Mouse (Mus musculus) hindbrain, embryonic 10.5 days (tissue): ENCODE measurements at regions not wholly inside any gene's neighbourhood (a gene's known extent, or its start where the extent isn't known, plus 50 kb on each side); places are given as distances from the start of the nearest gene placed in this dataset.

Experiments
- DNase-seq: peaks from one replicate; pipeline ENCODE4 v3.0.0-alpha.2; 2017; ENCODE audit warnings: low spot score
- H3K27ac ChIP-seq: fragments of 300-500 bp; sonication (generic); 2 replicates; pipeline ENCODE4 v1.5.1; 2016; ENCODE audit warnings: mild to moderate bottlenecking, moderate library complexity
- H3K27me3 ChIP-seq: fragments of 300-500 bp; sonication (generic); 2 replicates; pipeline ENCODE4 v1.6.1; 2016; ENCODE audit warnings: mild to moderate bottlenecking; ENCODE audit not compliant: poor library complexity, insufficient read depth, severe bottlenecking
- H3K36me3 ChIP-seq: fragments of 300-500 bp; sonication (generic); 2 replicates; pipeline ENCODE4 v1.6.1; 2016; ENCODE audit warnings: mild to moderate bottlenecking, moderate library complexity
- H3K4me1 ChIP-seq: fragments of 300-500 bp; sonication (generic); replicated peaks from 2 replicates; pipeline ENCODE4 v1.6.1; 2016; ENCODE audit warnings: mild to moderate bottlenecking
- H3K4me3 ChIP-seq: fragments of 300-500 bp; sonication (generic); 2 replicates; pipeline ENCODE4 v1.5.1; 2016; ENCODE audit warnings: mild to moderate bottlenecking, moderate library complexity
- H3K9me3 ChIP-seq: fragments of 300-500 bp; sonication (generic); 2 replicates; pipeline ENCODE4 v1.6.1; 2016; ENCODE audit warnings: mild to moderate bottlenecking, moderate library complexity
- WGBS: fragments of 180-500 bp; shearing (Covaris S2); methylation state at CpG from one replicate; pipeline ENCODE4 v1.1.7; 2016; 5-methylcytosine and 5-hydroxymethylcytosine counted together

- Histone ChIP-seq H3K9me3 (no peaks in the 10 kb centered on the region), H3K27me3 (no peaks in the 10 kb centered on the region), H3K4me3 (no peak overlapping the region), H3K4me1 (peaks cover 3% of the 10 kb centered on the region; the same call in 1 of the 2 replicates), H3K27ac (no peak overlapping the region), H3K36me3 (no peaks in the 10 kb centered on the region)
- no peak for DNase-seq
- WGBS: 77% methylated on average over 3 of the region's 3 CpGs
Observed at GRCm38 (mm10) chr3:120217710-120218109, 433.4 kb upstream of the Ptbp2 start.

- DNase-seq: no peak
- no peaks in the 10 kb centered on the region for H3K9me3 ChIP-seq
- WGBS: 86% methylated on average over 12 of the region's 12 CpGs
- no peak overlapping the region for H3K4me3 ChIP-seq
- H3K4me1 ChIP-seq: peaks cover 3% of the 10 kb centered on the region; the same call in 1 of the 2 replicates
- no peak overlapping the region for H3K27ac ChIP-seq
- H3K27me3 ChIP-seq: no peaks in the 10 kb centered on the region
- H3K36me3 ChIP-seq: no peaks in the 10 kb centered on the region
Observed at GRCm38 (mm10) chr3:120214616-120215250, 430.5 kb upstream of the Ptbp2 start.

GRCm38 (mm10) chr3:120199403-120199802, 415.1 kb upstream of the Ptbp2 start:
- no peak for DNase-seq
- Histone ChIP-seq H3K27me3 (no peaks in the 10 kb centered on the region), H3K4me3 (no peak overlapping the region), H3K4me1 (no peaks in the 10 kb centered on the region), H3K9me3 (no peaks in the 10 kb centered on the region), H3K27ac (no peak overlapping the region), H3K36me3 (no peaks in the 10 kb centered on the region)
- 90% methylated on average over 2 of the region's 2 CpGs for WGBS

GRCm38 (mm10) chr3:120194501-120194900, 410.2 kb upstream of the Ptbp2 start:
- no peak for DNase-seq
- H3K9me3 ChIP-seq: no peaks in the 10 kb centered on the region
- no peaks in the 10 kb centered on the region for H3K27me3 ChIP-seq
- no peaks in the 10 kb centered on the region for H3K36me3 ChIP-seq
- 0 out of 2 replicates have a peak, but pooled peaks cover 4% of the 10 kb centered on the region for H3K4me1 ChIP-seq
- 80% methylated on average over 3 of the region's 3 CpGs for WGBS
- H3K27ac ChIP-seq: no peak overlapping the region
- no peak overlapping the region for H3K4me3 ChIP-seq

- H3K27ac ChIP-seq: peak overlapping the region; percentile 8
- DNase-seq: peak; percentile 66
Observed at GRCm38 (mm10) chr3:120192439-120193326, 408.4 kb upstream of the Ptbp2 start.

GRCm38 (mm10) chr3:120189606-120190005, 405.3 kb upstream of the Ptbp2 start:
- H3K4me1 ChIP-seq: 0 out of 2 replicates have a peak, but pooled peaks cover 4% of the 10 kb centered on the region
- no peak overlapping the region for H3K4me3 ChIP-seq
- no peak overlapping the region for H3K27ac ChIP-seq
- no peak for DNase-seq
- 96% methylated on average over 1 of the region's 1 CpGs for WGBS
- H3K36me3 ChIP-seq: no peaks in the 10 kb centered on the region
- no peaks in the 10 kb centered on the region for H3K9me3 ChIP-seq
- no peaks in the 10 kb centered on the region for H3K27me3 ChIP-seq

More at GRCm38 (mm10) chr3:120192439-120193326, 408.4 kb upstream of the Ptbp2 start:
- H3K27me3 ChIP-seq: no peaks in the 10 kb centered on the region
- 0 out of 2 replicates have a peak, but pooled peaks cover 4% of the 10 kb centered on the region for H3K4me1 ChIP-seq
- no peaks in the 10 kb centered on the region for H3K9me3 ChIP-seq
- no peaks in the 10 kb centered on the region for H3K36me3 ChIP-seq
- WGBS: 38% methylated on average over 15 of the region's 15 CpGs
- H3K4me3 ChIP-seq: no peak overlapping the region

- Histone ChIP-seq H3K4me1 (no peaks in the 10 kb centered on the region), H3K36me3 (no peaks in the 10 kb centered on the region), H3K9me3 (no peaks in the 10 kb centered on the region), H3K27me3 (no peaks in the 10 kb centered on the region), H3K27ac (no peak overlapping the region), H3K4me3 (no peak overlapping the region)
- WGBS: 90% methylated on average over 5 of the region's 5 CpGs
- DNase-seq: no peak
Observed at GRCm38 (mm10) chr3:120180931-120181610, 396.8 kb upstream of the Ptbp2 start.

- WGBS: 66% methylated on average over 2 of the region's 2 CpGs
- no peak for DNase-seq
- no peaks in the 10 kb centered on the region for H3K9me3 ChIP-seq
Observed at GRCm38 (mm10) chr3:120175632-120176031, 391.4 kb upstream of the Ptbp2 start.

More at GRCm38 (mm10) chr3:120175632-120176031, 391.4 kb upstream of the Ptbp2 start:
- no peaks in the 10 kb centered on the region for H3K27me3 ChIP-seq
- no peaks in the 10 kb centered on the region for H3K4me1 ChIP-seq
- no peaks in the 10 kb centered on the region for H3K36me3 ChIP-seq
- no peak overlapping the region for H3K4me3 ChIP-seq
- H3K27ac ChIP-seq: no peak overlapping the region
